Mouse (Mus musculus) cerebellum, adult 2 months (tissue): ENCODE results near the gene Ces3a.

Source experiments
- CTCF ChIP-seq: fragments of 200-500 bp; IDR thresholded peaks from 2 replicates; pipeline ENCODE4 v1.5.1; 2011; ENCODE audit warnings: low read depth, mild to moderate bottlenecking, control low read depth, low read length, moderate library complexity, borderline replicate concordance; ENCODE audit not compliant: insufficient read depth
- POLR2A ChIP-seq: fragments of 200-500 bp; IDR thresholded peaks from 2 replicates; pipeline ENCODE4 v1.6.1; 2011; ENCODE audit warnings: low read length, control low read depth, borderline replicate concordance; ENCODE audit not compliant: insufficient read depth

DNA sequence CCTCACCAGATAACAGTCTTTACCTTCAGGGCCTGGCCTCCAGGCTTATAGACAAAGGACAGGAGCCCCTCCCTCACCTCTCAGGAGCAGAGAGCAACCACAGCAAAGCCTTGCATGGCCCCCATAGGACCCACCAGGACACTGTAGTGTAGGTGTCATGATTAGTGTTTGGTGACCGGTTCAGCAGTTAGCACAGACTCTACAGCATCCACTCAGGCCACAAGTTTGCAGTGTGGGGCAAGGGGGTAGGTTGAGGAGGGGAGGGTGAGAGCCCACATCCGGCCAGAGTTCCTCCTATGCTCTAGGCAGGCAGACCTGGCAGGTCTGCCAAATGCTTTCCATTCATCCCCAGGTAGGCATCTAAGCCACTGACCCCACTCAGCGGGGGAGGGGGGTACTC is 45.6 kb downstream of the Ces3a start:
- no peak for TF ChIP-seq CTCF
- TF ChIP-seq POLR2A = no peak
